Mouse (Mus musculus) cortical plate, adult 2 months (tissue): ENCODE measurements around the gene Plekha6.

Experiments
- CTCF ChIP-seq: fragments of 200-500 bp; IDR thresholded peaks from 2 replicates; pipeline ENCODE4 v1.5.1; 2011; ENCODE audit warnings: mild to moderate bottlenecking, control low read depth, low read length; ENCODE audit not compliant: insufficient read depth; ENCODE audit errors: extremely low read depth
- POLR2A ChIP-seq: fragments of 200-500 bp; IDR thresholded peaks from 2 replicates; pipeline ENCODE4 v1.6.1; 2011; ENCODE audit warnings: mild to moderate bottlenecking, low read length, control low read depth; ENCODE audit not compliant: insufficient read depth; ENCODE audit errors: extremely low read depth

DNA sequence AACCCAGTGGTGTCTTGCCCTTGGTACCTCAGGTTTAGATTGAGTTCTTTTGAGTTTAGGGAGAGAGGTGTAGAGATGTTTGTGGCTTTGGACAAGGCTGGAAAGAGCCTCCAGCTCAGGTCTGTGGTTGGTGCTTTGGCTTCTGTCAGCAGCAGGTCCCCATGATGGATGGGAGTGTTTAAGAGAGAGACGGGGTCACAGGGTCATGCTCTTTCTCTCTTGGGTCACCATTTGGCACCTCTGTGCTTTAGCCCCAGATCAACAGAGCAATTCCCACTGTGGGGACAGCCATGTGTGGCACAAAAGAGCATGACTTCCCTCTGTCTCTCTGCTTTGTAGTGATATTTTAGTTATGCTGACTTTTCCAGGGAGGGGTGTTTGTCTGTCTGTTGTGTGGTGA, 55.1 kb downstream of the Plekha6 start:
- TF ChIP-seq POLR2A = no peak
- TF ChIP-seq CTCF = no peak
